10 mouse cellular contexts compared by ENCODE assay signal in the genomic region with DNA sequence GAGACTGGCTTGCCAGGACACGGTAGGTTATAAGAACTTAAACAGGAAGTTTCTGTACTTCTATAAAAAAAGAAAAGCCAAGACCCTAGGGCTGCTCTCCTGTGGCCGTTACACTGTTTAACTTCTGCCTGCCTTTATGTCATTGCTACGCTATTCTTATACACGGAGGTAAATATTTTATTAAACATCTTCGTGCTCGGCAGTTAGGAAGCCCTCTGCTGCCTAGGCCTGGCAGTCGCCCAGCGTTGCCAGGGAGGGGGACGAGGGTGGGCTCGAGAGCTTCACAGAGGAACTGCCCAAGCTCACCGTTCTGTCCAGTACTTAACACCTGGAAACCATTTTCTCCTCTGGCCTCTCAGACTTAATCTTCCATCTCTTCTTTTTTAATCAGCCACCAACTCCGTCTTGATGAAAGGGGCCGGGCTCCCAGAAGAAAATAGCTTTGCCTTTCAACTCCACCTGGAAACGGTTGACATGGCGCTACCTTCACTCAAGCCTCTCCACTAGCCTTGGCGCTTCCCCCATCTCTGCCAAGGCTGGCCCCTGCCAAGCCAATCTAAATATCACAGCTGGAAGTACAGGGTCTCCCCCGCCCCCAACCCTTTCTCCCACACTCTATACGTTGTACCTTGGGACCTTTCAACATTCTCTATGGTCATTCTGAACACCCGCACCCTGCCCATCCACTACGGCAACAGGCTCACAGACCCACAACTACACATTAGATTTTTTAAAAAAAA. TPM values are rescaled to one million over a fixed set of nuclear protein-coding genes. Genes with fewer than 3 reads are reported as not detected.
DNase-seq lines count a peak whose midpoint lies in the region; ATAC-seq and TF ChIP-seq lines count a peak whose summit lies in the region.
"Had no signal": no experiment of that assay in that cellular context is flagged by ENCODE, and none has a peak within 500 bp of the region (broad histone marks: within the 10 kb centered on the region; RNA-seq: fewer than 3 reads in every experiment).

No protein-coding gene starts in this region.

- peak; percentile 73 for TF ChIP-seq POLR2A in testis, adult 2 months (IDR thresholded peaks at IDR 0.05; ENCODE audit: control insufficient read depth, low read depth, low read length)

- 0 out of 2 replicates have a peak overlapping the region, but pooled peaks have one; percentile 3 for H3K27ac ChIP-seq in forebrain, embryonic 12.5 days
- no peak overlapping the region for H3K27ac ChIP-seq in forebrain, embryonic 11.5 days (ENCODE audit: low read depth, low read length)
- peak overlapping the region; percentile 62 for H3K27ac ChIP-seq in testis, adult 2 months (ENCODE audit: control insufficient read depth, insufficient read depth, low read depth, low read length)
- H3K27ac ChIP-seq in kidney, postnatal 0 days: no peak overlapping the region
- no peak overlapping the region for H3K27ac ChIP-seq in stomach, embryonic 16.5 days (ENCODE audit: low read length)

- no peak overlapping the region for H3K4me3 ChIP-seq in forebrain, embryonic 12.5 days (replicated peaks)
- H3K4me3 ChIP-seq in forebrain, embryonic 11.5 days (ENCODE audit: low read depth, low read length): no peak overlapping the region
- peak overlapping the region; percentile 81 for H3K4me3 ChIP-seq in testis, adult 2 months (ENCODE audit: control insufficient read depth, low read depth, low read length)
- H3K4me3 ChIP-seq in kidney, postnatal 0 days (replicated peaks; ENCODE audit: low read depth, low read length): no peak overlapping the region
- no peak overlapping the region for H3K4me3 ChIP-seq in stomach, embryonic 16.5 days (replicated peaks; ENCODE audit: low read length)

- intact Hi-C loops in heart, postnatal 25 days (cut with DNase I): loop anchor here (1.0 to 5.0 kb wide), 3 partner anchors 91 to 316 kb away; no protein-coding TSS in a partner anchor

- no peak overlapping the region for H3K4me2 ChIP-seq in forebrain, embryonic 12.5 days
- H3K4me2 ChIP-seq in forebrain, embryonic 11.5 days (ENCODE audit: low read depth, low read length, severe bottlenecking): no peak overlapping the region
- H3K4me2 ChIP-seq in kidney, postnatal 0 days (ENCODE audit: low read length): no peak overlapping the region
- no peak overlapping the region for H3K4me2 ChIP-seq in stomach, embryonic 16.5 days (ENCODE audit: low read depth, low read length)
- H3K4me2 ChIP-seq: liver, embryonic 11.5 days had no signal

- H3K36me3 ChIP-seq in forebrain, embryonic 12.5 days (replicated peaks): no peaks in the 10 kb centered on the region
- H3K36me3 ChIP-seq in forebrain, embryonic 11.5 days (ENCODE audit: control insufficient read depth, insufficient read depth, low read length): no peaks in the 10 kb centered on the region
- no peaks in the 10 kb centered on the region for H3K36me3 ChIP-seq in testis, adult 2 months (ENCODE audit: control insufficient read depth, insufficient read depth, low read length)
- H3K36me3 ChIP-seq in kidney, postnatal 0 days (ENCODE audit: insufficient read depth, low read length): no peaks in the 10 kb centered on the region
- H3K36me3 ChIP-seq in stomach, embryonic 16.5 days (ENCODE audit: control insufficient read depth, insufficient read depth, low read length): no peaks in the 10 kb centered on the region

- no peak for TF ChIP-seq CTCF in testis, adult 2 months (IDR thresholded peaks at IDR 0.05; ENCODE audit: control insufficient read depth, insufficient read depth, insufficient replicate concordance, low read depth, low read length)
- 0 out of 2 replicates have a peak, but pooled peaks have one; percentile 13 for TF ChIP-seq CTCF in kidney, postnatal 0 days (IDR thresholded peaks at IDR 0.05; ENCODE audit: low read depth)

- H3K9ac ChIP-seq in forebrain, embryonic 12.5 days: no peak overlapping the region
- H3K9ac ChIP-seq in forebrain, embryonic 11.5 days (ENCODE audit: low read length): no peak overlapping the region
- no peak overlapping the region for H3K9ac ChIP-seq in kidney, postnatal 0 days (ENCODE audit: low read depth, low read length)
- H3K9ac ChIP-seq in stomach, embryonic 16.5 days (ENCODE audit: low read length): no peak overlapping the region

- WGBS in forebrain, embryonic 12.5 days: 59% methylated on average over 20 of the region's 20 CpGs
- WGBS in forebrain, embryonic 11.5 days: 64% methylated on average over 20 of the region's 20 CpGs
- 50% methylated on average over 20 of the region's 20 CpGs for WGBS in kidney, postnatal 0 days
- WGBS in stomach, embryonic 16.5 days: 44% methylated on average over 20 of the region's 20 CpGs

- peak; percentile 41; the same call in 1 of the 2 replicates for ATAC-seq in forebrain, embryonic 12.5 days (ENCODE audit: low FRiP score)
- ATAC-seq in forebrain, embryonic 11.5 days (replicated peaks; ENCODE audit: low FRiP score): no peak
- ATAC-seq in kidney, postnatal 0 days (replicated peaks; ENCODE audit: low FRiP score, low read depth): peak; percentile 33; the same call in 1 of the 2 replicates
- peak; percentile 53; the same call in 1 of the 2 replicates for ATAC-seq in stomach, embryonic 16.5 days (ENCODE audit: insufficient read depth, low FRiP score)

- H3K9me3 ChIP-seq in forebrain, embryonic 12.5 days: no peaks in the 10 kb centered on the region
- no peaks in the 10 kb centered on the region for H3K9me3 ChIP-seq in forebrain, embryonic 11.5 days (ENCODE audit: control insufficient read depth, low read length)
- no peaks in the 10 kb centered on the region for H3K9me3 ChIP-seq in kidney, postnatal 0 days (replicated peaks; ENCODE audit: low read length)
- no peaks in the 10 kb centered on the region for H3K9me3 ChIP-seq in stomach, embryonic 16.5 days (replicated peaks; ENCODE audit: control insufficient read depth, low read length)

- H3K4me1 ChIP-seq in forebrain, embryonic 12.5 days: peaks cover 28% of the 10 kb centered on the region
- H3K4me1 ChIP-seq in forebrain, embryonic 11.5 days (replicated peaks; ENCODE audit: control insufficient read depth, insufficient read depth, low read length): peaks cover 15% of the 10 kb centered on the region
- H3K4me1 ChIP-seq in testis, adult 2 months (ENCODE audit: control insufficient read depth, insufficient read depth, low read length): peaks cover 5% of the 10 kb centered on the region
- H3K4me1 ChIP-seq in kidney, postnatal 0 days (replicated peaks; ENCODE audit: insufficient read depth, low read length): no peaks in the 10 kb centered on the region
- H3K4me1 ChIP-seq in stomach, embryonic 16.5 days (ENCODE audit: control insufficient read depth, insufficient read depth, low read length): peaks cover 9% of the 10 kb centered on the region; the same call in 1 of the 2 replicates

- no peak for DNase-seq in forebrain, embryonic 11.5 days (ENCODE audit: low spot score)
- no peak for DNase-seq in testis, postnatal 10 days (ENCODE audit: low spot score)
- DNase-seq in kidney, postnatal 0 days (ENCODE audit: low spot score): no peak
- no peak for DNase-seq in layer of hippocampus, postnatal 14 days (ENCODE audit: low spot score in 2 of 2)
- no peak for DNase-seq in heart, postnatal 25 days (ENCODE audit: low spot score)
- DNase-seq: adrenal gland, adult 8-10 months had no signal

- no peaks in the 10 kb centered on the region for H3K27me3 ChIP-seq in forebrain, embryonic 12.5 days
- H3K27me3 ChIP-seq in forebrain, embryonic 11.5 days (ENCODE audit: control insufficient read depth, insufficient read depth, low read length): no peaks in the 10 kb centered on the region
- no peaks in the 10 kb centered on the region for H3K27me3 ChIP-seq in testis, adult 2 months (ENCODE audit: control insufficient read depth, insufficient read depth, low read length)
- no peaks in the 10 kb centered on the region for H3K27me3 ChIP-seq in kidney, postnatal 0 days (ENCODE audit: insufficient read depth, low read length)
- H3K27me3 ChIP-seq in stomach, embryonic 16.5 days (ENCODE audit: control insufficient read depth, insufficient read depth, low read length): no peaks in the 10 kb centered on the region

RNA-seq across cellular contexts. Expression of gene Msi2, which starts 9.6 kb away (rescaled TPM):
- polyA plus RNA-seq in forebrain, embryonic 12.5 days (2016; fragmentation: Nextera tagmentation; extraction: Ambion mirVana): 34.9 and 35.8 TPM in 2 replicates
- 23.9 and 26.2 TPM in 2 replicates for polyA plus RNA-seq in forebrain, embryonic 11.5 days (2014; fragmentation: Nextera tagmentation; extraction: Ambion mirVana)
- 69.3 and 71.9 TPM in 2 replicates for polyA plus RNA-seq in testis, adult 2 months (2012; rRNA removed)
- polyA plus RNA-seq in kidney, postnatal 0 days (2015; fragmentation: Nextera tagmentation; extraction: Ambion mirVana): 24.5 and 28.2 TPM in 2 replicates
- 11.5 and 11.7 TPM in 2 replicates for polyA plus RNA-seq in stomach, embryonic 16.5 days (2015; fragmentation: Nextera tagmentation; extraction: Ambion mirVana)
- 100 to 1,000 TPM; 116 to 121 TPM for total RNA-seq in layer of hippocampus, postnatal 14 days (2021)
- total RNA-seq in heart, postnatal 25 days (2021): 100 to 1,000 TPM; 191 to 211 TPM

Comparison
In these comparisons a context has a peak if more than half of its experiments do, and no peak if none do; other contexts are left out.
1. H3K27ac ChIP-seq: peak in forebrain, embryonic 12.5 days (single experiment) and testis, adult 2 months (single experiment); none in forebrain, embryonic 11.5 days (single experiment), kidney, postnatal 0 days (single experiment) and stomach, embryonic 16.5 days (single experiment).